Mouse (Mus musculus): ENCODE results near the gene Selp.

- no peak for TF ChIP-seq EP300 (optimal IDR thresholded peaks at IDR 0.05)
- TF ChIP-seq CTCF (IDR thresholded peaks at IDR 0.05; ENCODE audit: low read depth) = no peak
Measured at GRCm38 (mm10) chr1:164123836-164124235, 8.8 kb downstream of the Selp start.

Data from stomach, postnatal 0 days (tissue).